Mouse (Mus musculus): ENCODE results near the gene Cfap54. TPM values are rescaled to one million over a fixed set of nuclear protein-coding genes. Genes with fewer than 3 reads are reported as not detected.

Gene Cfap54
- polyA plus RNA-seq, 1 experiment, result not detected

DNA sequence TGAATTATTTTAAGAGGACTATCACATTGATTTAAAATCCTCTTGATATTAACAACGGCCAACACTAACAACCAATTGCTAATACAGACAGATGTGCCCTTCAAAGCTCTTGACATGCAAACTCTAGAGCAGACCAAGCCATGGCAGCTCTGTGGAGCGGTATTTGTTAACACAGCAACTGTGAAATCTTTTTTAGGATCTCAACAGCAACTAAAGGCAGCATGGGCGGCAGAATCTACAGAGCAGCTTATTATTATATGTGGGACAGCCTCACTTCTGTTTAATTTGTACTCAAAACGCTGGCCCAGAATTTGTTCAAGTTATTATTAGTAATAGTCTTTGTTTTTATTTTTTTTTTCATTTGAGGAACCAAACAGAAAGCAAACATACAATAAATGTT lies 28.1 kb downstream of the Cfap54 start:
- Histone ChIP-seq H3K4me1 (ENCODE audit: control insufficient read depth, insufficient read depth, low read length) (peaks cover 14% of the 10 kb centered on the region), H3K4me3 (ENCODE audit: insufficient read depth, low read depth, low read length) (no peak overlapping the region), H3K27ac (ENCODE audit: insufficient read depth, low read depth, low read length) (peak overlapping the region; percentile 83)
- 31% methylated on average over 4 of the region's 4 CpGs for WGBS
- TF ChIP-seq POLR2A (IDR thresholded peaks at IDR 0.05; ENCODE audit: insufficient read depth, low read depth, low read length) (no peak), CTCF (IDR thresholded peaks at IDR 0.05; ENCODE audit: insufficient read depth, low read depth, low read length) (no peak)

DNA sequence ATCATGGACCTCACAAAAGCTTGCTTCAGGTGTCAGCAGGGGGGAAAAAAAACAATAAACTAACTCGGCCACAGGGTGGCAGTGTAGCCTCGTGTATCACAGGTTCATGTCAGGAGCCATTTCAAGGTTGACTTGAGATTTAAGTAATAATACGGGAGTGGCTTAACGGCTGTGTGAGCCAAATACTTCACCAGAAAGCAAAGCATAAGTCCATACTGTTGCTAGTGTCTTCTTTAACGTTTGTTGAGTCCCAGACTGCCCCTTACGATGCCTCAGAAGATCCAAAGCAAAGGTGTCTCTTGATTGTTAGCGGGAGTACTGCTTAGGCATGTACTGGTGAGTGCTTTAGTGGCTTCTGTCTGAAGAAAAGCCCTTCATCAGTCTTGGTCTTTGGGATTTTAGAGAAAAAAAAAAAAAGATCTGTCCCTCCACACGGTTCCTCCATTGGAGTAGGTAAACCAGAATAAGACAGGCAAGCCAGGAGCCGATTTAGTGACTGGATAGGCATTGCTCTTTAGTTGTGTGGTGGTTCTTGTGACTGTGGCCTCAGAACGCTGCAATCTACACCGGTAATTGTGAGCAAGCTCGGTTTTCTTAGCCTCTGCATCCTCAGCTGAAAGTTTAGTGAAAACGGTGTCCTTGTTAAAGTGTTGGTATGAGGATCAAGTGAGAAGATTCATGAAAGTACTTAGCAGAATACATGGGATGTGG lies 30.2 kb downstream of the Cfap54 start:
- H3K4me1 ChIP-seq (ENCODE audit: control insufficient read depth, insufficient read depth, low read length), result peaks cover 14% of the 10 kb centered on the region
- no peak overlapping the region for H3K27ac ChIP-seq (ENCODE audit: insufficient read depth, low read depth, low read length)

DNA sequence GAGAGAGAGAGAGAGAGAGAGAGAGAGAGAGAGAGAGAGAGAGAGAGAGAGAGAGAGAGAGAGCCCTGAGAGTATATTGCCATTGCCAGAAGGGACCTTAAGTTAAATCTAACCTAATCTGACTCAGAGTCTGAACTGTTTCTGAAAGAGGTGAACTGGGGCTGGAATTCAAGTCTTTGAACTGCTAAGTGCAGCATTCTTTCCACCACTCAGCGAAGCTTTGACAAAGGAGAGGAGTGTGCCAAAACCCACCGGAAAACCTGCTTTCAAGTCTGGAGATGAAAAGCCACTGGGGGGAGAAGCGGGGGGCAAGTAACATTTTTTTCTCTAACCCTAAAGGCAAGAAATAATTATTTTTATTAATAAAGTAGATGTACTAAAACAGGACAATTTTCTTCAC lies 30.8 kb downstream of the Cfap54 start:
- H3K4me3 ChIP-seq (ENCODE audit: insufficient read depth, low read depth, low read length), result no peak overlapping the region
- peaks cover 14% of the 10 kb centered on the region for H3K4me1 ChIP-seq (ENCODE audit: control insufficient read depth, insufficient read depth, low read length)
- WGBS, result 35% methylated on average over 3 of the region's 3 CpGs
- TF ChIP-seq CTCF (IDR thresholded peaks at IDR 0.05; ENCODE audit: insufficient read depth, low read depth, low read length) (no peak), POLR2A (IDR thresholded peaks at IDR 0.05; ENCODE audit: insufficient read depth, low read depth, low read length) (no peak)
- no peak overlapping the region for H3K27ac ChIP-seq (ENCODE audit: insufficient read depth, low read depth, low read length)

More for the DNA sequence above, 30.2 kb downstream of the Cfap54 start:
- no peak overlapping the region for H3K4me3 ChIP-seq (ENCODE audit: insufficient read depth, low read depth, low read length)
- TF ChIP-seq POLR2A (IDR thresholded peaks at IDR 0.05; ENCODE audit: insufficient read depth, low read depth, low read length) (no peak), CTCF (IDR thresholded peaks at IDR 0.05; ENCODE audit: insufficient read depth, low read depth, low read length) (no peak)
- WGBS, result 14% methylated on average over 13 of the region's 13 CpGs

DNA sequence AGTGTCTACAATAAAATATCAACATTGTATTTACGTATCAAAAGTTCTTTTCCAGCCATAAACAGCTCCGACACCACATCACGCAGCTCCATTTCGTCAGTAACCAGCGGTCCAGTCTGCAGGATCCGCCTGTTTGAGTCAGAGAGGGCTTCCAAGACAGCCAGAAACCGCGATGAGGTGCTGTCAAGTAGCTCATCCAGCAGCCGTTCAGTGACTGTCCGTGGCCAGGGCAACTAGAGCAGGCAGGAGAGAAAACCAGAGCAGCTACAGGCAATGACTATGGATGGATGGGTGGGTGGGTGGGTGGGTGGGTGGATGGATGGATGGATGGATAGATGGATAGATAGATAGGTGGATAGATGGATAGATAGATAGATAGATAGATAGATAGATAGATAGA lies 38.2 kb downstream of the Cfap54 start:
- H3K27ac ChIP-seq (ENCODE audit: insufficient read depth, low read depth, low read length), result no peak overlapping the region
- 94% methylated on average over 10 of the region's 10 CpGs for WGBS
- H3K4me1 ChIP-seq (ENCODE audit: control insufficient read depth, insufficient read depth, low read length), result no peaks in the 10 kb centered on the region
- no peak overlapping the region for H3K4me3 ChIP-seq (ENCODE audit: insufficient read depth, low read depth, low read length)
- TF ChIP-seq POLR2A (IDR thresholded peaks at IDR 0.05; ENCODE audit: insufficient read depth, low read depth, low read length) (no peak), CTCF (IDR thresholded peaks at IDR 0.05; ENCODE audit: insufficient read depth, low read depth, low read length) (no peak)

DNA sequence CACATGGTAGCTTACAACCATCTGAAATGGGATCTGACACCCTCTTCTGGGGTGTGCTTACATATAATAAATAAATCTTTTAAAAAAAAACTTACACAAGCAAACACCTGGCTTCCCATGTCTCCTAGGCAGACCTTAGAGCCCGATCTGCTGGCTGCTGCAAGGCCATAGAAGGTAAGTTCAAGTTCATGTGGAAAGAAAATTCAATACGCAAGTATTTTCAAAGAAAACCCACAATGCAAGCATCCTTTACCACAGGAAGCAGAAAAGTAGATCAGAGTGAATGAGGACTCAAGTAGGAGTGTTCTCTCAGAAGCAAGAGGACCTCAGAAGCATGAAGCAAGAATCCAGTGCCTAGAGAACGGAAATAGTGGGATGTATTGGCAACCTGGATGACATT lies 39.6 kb downstream of the Cfap54 start:
- 95% methylated on average over 3 of the region's 3 CpGs for WGBS
- Histone ChIP-seq H3K27ac (ENCODE audit: insufficient read depth, low read depth, low read length) (no peak overlapping the region), H3K4me3 (ENCODE audit: insufficient read depth, low read depth, low read length) (no peak overlapping the region), H3K4me1 (ENCODE audit: control insufficient read depth, insufficient read depth, low read length) (no peaks in the 10 kb centered on the region)
- TF ChIP-seq CTCF (IDR thresholded peaks at IDR 0.05; ENCODE audit: insufficient read depth, low read depth, low read length) (no peak), POLR2A (IDR thresholded peaks at IDR 0.05; ENCODE audit: insufficient read depth, low read depth, low read length) (no peak)

DNA sequence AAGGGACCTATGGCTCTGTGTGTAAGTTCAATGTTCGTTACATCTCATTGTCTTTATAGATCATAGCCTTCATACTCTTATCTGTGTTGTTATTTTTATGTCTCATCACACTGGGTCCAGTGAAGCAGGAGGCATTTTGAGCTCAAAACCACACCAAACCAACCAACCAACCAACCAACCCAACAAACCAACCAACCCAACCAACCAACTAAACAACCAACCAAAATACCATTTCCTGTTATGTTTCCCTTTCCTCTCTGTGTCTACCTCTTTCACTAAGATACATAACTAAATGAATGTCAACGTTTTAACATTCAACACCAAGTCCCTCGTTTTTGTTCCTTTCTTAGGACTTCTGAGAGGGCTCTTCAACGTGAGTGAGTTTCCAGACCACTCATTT lies 40.0 kb downstream of the Cfap54 start:
- TF ChIP-seq POLR2A (IDR thresholded peaks at IDR 0.05; ENCODE audit: insufficient read depth, low read depth, low read length) (no peak), CTCF (IDR thresholded peaks at IDR 0.05; ENCODE audit: insufficient read depth, low read depth, low read length) (no peak)
- H3K4me1 ChIP-seq (ENCODE audit: control insufficient read depth, insufficient read depth, low read length), result no peaks in the 10 kb centered on the region
- whole genome bisulfite sequencing, result 78% methylated on average over 4 of the region's 4 CpGs
- no peak overlapping the region for H3K27ac ChIP-seq (ENCODE audit: insufficient read depth, low read depth, low read length)
- no peak overlapping the region for H3K4me3 ChIP-seq (ENCODE audit: insufficient read depth, low read depth, low read length)

DNA sequence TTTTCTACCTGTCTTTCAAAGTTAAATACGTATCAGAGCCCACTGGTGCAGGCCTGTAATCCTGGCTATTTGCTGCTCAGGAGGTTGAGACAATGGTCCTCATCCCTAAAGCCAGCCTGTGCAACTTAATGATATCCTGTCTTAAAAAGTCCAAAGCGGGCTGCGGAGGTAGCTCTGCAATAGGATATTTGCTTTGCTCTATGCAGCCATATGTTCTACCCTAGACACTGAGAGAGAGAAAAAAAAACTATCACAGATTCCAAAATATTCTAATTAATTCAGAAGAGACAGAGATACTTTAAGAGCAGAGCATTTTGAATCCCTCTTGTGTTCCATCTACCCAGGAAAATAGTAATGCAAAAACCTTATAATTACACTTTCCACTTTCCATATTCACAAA lies 44.9 kb downstream of the Cfap54 start:
- TF ChIP-seq CTCF (IDR thresholded peaks at IDR 0.05; ENCODE audit: insufficient read depth, low read depth, low read length) (no peak), POLR2A (IDR thresholded peaks at IDR 0.05; ENCODE audit: insufficient read depth, low read depth, low read length) (no peak)
- 84% methylated on average over 3 of the region's 3 CpGs for WGBS
- Histone ChIP-seq H3K4me1 (ENCODE audit: control insufficient read depth, insufficient read depth, low read length) (no peaks in the 10 kb centered on the region), H3K4me3 (ENCODE audit: insufficient read depth, low read depth, low read length) (no peak overlapping the region), H3K27ac (ENCODE audit: insufficient read depth, low read depth, low read length) (no peak overlapping the region)

DNA sequence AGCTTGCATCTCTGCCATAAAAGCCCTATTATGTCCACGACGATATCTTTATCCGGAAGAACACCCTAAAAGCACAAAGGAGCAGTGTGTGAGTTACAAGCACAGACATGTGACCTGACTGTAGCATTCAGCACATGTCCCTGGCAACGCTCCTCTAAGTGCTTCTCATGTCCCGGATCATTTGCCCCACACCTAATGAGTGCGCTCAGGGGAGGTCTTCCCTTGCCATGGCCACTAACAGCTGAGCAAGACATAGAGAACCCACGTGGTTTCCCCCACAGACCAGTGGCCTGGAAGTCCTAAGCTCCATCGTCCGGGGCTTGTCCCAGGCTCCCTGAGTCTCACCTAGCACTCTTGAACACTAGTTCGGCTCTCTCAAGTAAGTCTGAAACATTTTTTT lies 45.9 kb downstream of the Cfap54 start:
- no peak overlapping the region for H3K4me3 ChIP-seq (ENCODE audit: insufficient read depth, low read depth, low read length)
- 58% methylated on average over 10 of the region's 10 CpGs for WGBS
- H3K27ac ChIP-seq (ENCODE audit: insufficient read depth, low read depth, low read length), result no peak overlapping the region
- TF ChIP-seq POLR2A (IDR thresholded peaks at IDR 0.05; ENCODE audit: insufficient read depth, low read depth, low read length) (no peak), CTCF (IDR thresholded peaks at IDR 0.05; ENCODE audit: insufficient read depth, low read depth, low read length) (no peak)
- H3K4me1 ChIP-seq (ENCODE audit: control insufficient read depth, insufficient read depth, low read length), result no peaks in the 10 kb centered on the region

DNA sequence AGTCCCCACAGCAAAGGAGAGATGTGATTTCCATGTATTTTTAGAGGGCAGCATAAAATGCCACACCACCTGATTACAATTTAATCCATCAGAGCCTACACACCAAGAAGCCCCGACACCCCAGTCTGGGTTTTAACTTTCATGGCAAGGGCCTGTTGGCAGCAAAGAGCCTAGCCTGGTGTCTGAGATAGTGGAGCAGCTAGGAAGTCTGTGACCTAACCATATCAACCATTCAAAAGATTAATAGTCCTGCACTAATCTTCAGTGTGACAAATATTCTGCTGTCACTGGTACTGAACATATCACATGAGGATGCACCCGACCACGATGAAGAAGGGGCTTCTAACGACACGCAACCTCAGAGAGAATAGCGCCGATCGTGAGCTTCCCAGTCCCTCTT lies 58.1 kb downstream of the Cfap54 start:
- no peak overlapping the region for H3K27ac ChIP-seq (ENCODE audit: insufficient read depth, low read depth, low read length)
- H3K4me1 ChIP-seq (ENCODE audit: control insufficient read depth, insufficient read depth, low read length), result no peaks in the 10 kb centered on the region; the same call in 1 of the 2 replicates
- 91% methylated on average over 8 of the region's 8 CpGs for WGBS
- no peak overlapping the region for H3K4me3 ChIP-seq (ENCODE audit: insufficient read depth, low read depth, low read length)
- TF ChIP-seq POLR2A (IDR thresholded peaks at IDR 0.05; ENCODE audit: insufficient read depth, low read depth, low read length) (no peak), CTCF (IDR thresholded peaks at IDR 0.05; ENCODE audit: insufficient read depth, low read depth, low read length) (no peak)
